Mouse (Mus musculus) stomach, embryonic 16.5 days (tissue): ENCODE data around the gene Tfcp2l1. TPM values are rescaled to one million over a fixed set of nuclear protein-coding genes. Genes with fewer than 3 reads are reported as not detected.

Experiments
- polyA plus RNA-seq: library from polyadenylated mRNA; unstranded; fragments of >200 nt; fragmentation: Nextera tagmentation; extraction: Ambion mirVana; gene quantifications from 2 replicates; pipeline ENCODE4 v1.2.1, GENCODE M21; 2015

Tfcp2l1 gene
- polyA plus RNA-seq, 1 experiment from 2014 or later, result 2.2 TPM

Other genes with a start within 250 kb of the Tfcp2l1 start
- 34.7 and 39.3 TPM in 2 replicates for gene Clasp1, start 238.9 kb upstream of the Tfcp2l1 start, polyA plus RNA-seq